Mouse (Mus musculus) heart, postnatal 0 days (tissue): Measurements from ENCODE around the gene Tnnt3. TPM values are rescaled to one million over a fixed set of nuclear protein-coding genes. Genes with fewer than 3 reads are reported as not detected.
A peak's percentile ranks its signal among the peaks of the same experiment; 100 is the strongest.

Experiments
- ATAC-seq: fragments of 200-750 bp; cut with Nextera tagmentation; 2 replicates; pipeline ENCODE4 v1.8.0; 2017; ENCODE audit warnings: low read depth, moderate number of reproducible peaks, moderate library complexity; ENCODE audit not compliant: insufficient read depth
- DNase-seq: peaks from one replicate; pipeline ENCODE4 v3.0.0-alpha.2; 2016; ENCODE audit warnings: low spot score
- H3K27ac ChIP-seq: fragments of 300-500 bp; sonication (generic); 2 replicates; pipeline ENCODE4 v1.5.1; 2014; ENCODE audit warnings: low read depth, mild to moderate bottlenecking
- H3K27me3 ChIP-seq: fragments of 300-500 bp; sonication (generic); 2 replicates; pipeline ENCODE4 v1.6.1; 2014; ENCODE audit warnings: low read length, mixed read lengths; ENCODE audit not compliant: control insufficient read depth, insufficient read depth
- H3K36me3 ChIP-seq: fragments of 300-500 bp; sonication (generic); replicated peaks from 2 replicates; pipeline ENCODE4 v1.6.1; 2014; ENCODE audit warnings: low read length, mixed read lengths; ENCODE audit not compliant: control insufficient read depth, insufficient read depth
- H3K4me1 ChIP-seq: fragments of 300-500 bp; sonication (generic); 2 replicates; pipeline ENCODE4 v1.6.1; 2014; ENCODE audit warnings: antibody characterized with exemption; ENCODE audit not compliant: control insufficient read depth, insufficient read depth
- H3K4me2 ChIP-seq: fragments of 300-500 bp; sonication (generic); 2 replicates; pipeline ENCODE4 v1.6.1; 2014; ENCODE audit warnings: low read depth, mild to moderate bottlenecking, low read length, moderate library complexity
- H3K4me3 ChIP-seq: fragments of 300-500 bp; sonication (generic); 2 replicates; pipeline ENCODE4 v1.5.1; 2014; ENCODE audit warnings: low read depth, low read length
- H3K9ac ChIP-seq: fragments of 300-500 bp; sonication (generic); replicated peaks from 2 replicates; pipeline ENCODE4 v1.6.1; 2014; ENCODE audit warnings: low read depth, low read length, mixed read lengths
- H3K9me3 ChIP-seq: fragments of 300-500 bp; sonication (generic); replicated peaks from 2 replicates; pipeline ENCODE4 v1.6.1; 2016; ENCODE audit warnings: low read length; ENCODE audit not compliant: control insufficient read depth
- CTCF ChIP-seq: IDR thresholded peaks from 2 replicates; pipeline ENCODE4 v1.5.1; 2016; ENCODE audit warnings: antibody characterized with exemption, control low read depth, low read depth
- EP300 ChIP-seq: IDR thresholded peaks from 2 replicates; pipeline ENCODE4 v1.6.1; 2016; ENCODE audit warnings: antibody characterized with exemption, low read depth
- WGBS: fragments of 180-500 bp; shearing (Covaris S2); extraction: QIAGEN DNeasy Blood & Tissue Kit; methylation state at CpG from one replicate; pipeline ENCODE4 v1.1.7; 2014; 5-methylcytosine and 5-hydroxymethylcytosine counted together
- polyA plus RNA-seq: library from polyadenylated mRNA; unstranded; fragments of >200 nt; fragmentation: Nextera tagmentation; extraction: Ambion mirVana; gene quantifications from 2 replicates; pipeline ENCODE4 v1.2.1, GENCODE M21; 2015
- total RNA-seq: library from RNA; depleted of rRNA; stranded (reverse); fragments of >200 nt; gene quantifications from 2 replicates; pipeline ENCODE4 v1.2.3, GENCODE M21; 2014; ENCODE audit warnings: low replicate concordance

Tnnt3 gene
- total and polyA plus RNA-seq, 2 experiments from 2014 or later, result 0.73 to 2.5 TPM

DNA sequence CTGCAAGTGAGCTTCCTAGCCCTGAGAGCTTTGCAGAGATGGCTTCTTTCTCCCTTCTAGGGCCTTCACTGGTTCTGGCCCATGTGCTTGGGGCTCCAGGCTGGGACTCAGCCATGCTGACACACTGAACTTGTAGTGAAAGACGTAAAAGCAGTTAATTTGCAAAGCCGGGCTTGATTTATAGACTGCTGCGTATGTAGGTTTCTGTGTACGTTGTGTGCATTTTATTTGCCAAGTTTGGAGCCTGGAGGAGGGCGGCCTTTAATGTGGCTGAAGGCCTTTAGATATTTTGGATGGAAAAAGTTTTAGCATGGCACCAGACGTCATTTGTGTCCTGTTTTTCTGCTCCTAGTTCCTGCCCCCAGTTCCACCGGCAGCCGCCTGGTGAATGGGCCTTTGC lies 41.2 kb downstream of the Tnnt3 start:
- DNase-seq (no peak), ATAC-seq (no peak)
- Histone ChIP-seq H3K9ac (no peak overlapping the region), H3K27me3 (no peaks in the 10 kb centered on the region), H3K4me2 (no peak overlapping the region), H3K27ac (no peak overlapping the region), H3K9me3 (no peaks in the 10 kb centered on the region), H3K36me3 (peaks cover 15% of the 10 kb centered on the region), H3K4me1 (peaks cover 12% of the 10 kb centered on the region; the same call in 1 of the 2 replicates), H3K4me3 (no peak overlapping the region)
- TF ChIP-seq CTCF (no peak), EP300 (no peak)
- 60% methylated on average over 8 of the region's 8 CpGs for WGBS

DNA sequence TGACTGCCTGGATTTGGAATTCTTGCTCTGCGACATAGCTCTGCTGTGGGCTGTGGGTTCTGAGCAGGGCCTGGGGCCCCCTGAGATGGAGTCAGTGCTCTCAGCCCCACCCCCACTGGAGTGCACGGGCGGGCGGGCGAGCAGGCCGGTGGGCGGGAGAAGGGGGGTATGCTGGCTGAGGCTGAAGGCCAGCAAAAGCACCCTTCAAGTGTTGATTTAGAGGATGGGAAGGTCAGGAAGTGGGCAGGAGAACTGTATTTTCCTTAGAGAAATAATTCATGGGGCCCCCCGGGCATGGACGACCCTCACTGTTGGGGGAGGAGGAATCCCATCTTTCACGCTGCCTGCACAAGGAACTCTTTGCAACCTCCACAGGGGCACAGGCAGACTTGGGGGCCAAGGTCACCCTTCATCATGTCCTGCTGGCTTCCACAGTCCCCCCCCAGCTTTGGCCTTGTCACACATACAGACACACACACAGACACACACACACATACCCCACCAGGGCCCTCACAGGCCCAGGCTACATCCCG lies 44.2 kb downstream of the Tnnt3 start:
- Histone ChIP-seq H3K9ac (0 out of 2 replicates have a peak overlapping the region, but pooled peaks have one; percentile 3), H3K36me3 (peaks cover 9% of the 10 kb centered on the region), H3K4me3 (no peak overlapping the region), H3K27me3 (no peaks in the 10 kb centered on the region), H3K4me1 (peaks cover 12% of the 10 kb centered on the region; the same call in 1 of the 2 replicates), H3K4me2 (no peak overlapping the region), H3K27ac (no peak overlapping the region), H3K9me3 (no peaks in the 10 kb centered on the region)
- no peak for TF ChIP-seq CTCF
- no peak for TF ChIP-seq EP300
- 39% methylated on average over 11 of the region's 11 CpGs for WGBS
- ATAC-seq (no peak), DNase-seq (no peak)

DNA sequence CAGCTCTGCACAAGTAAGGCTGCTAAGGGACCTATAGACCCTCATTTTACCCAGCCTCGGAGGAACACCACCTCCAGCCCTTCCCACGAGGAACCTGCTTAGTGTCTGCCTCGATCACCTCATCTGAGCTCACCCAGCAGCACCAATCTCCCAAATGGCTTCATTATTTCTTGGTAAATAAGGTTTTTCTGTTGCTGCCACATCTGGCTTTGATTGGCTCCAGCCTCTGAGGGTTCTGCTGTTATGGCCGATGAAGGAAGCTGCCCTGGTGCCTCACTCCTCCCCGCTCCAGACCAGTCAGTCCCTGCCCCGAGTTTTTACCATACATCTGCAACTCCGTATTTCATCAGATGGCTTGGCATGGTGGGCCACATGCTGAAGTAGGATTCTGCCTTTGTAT lies 47.3 kb downstream of the Tnnt3 start:
- DNase-seq (no peak), ATAC-seq (no peak)
- H3K4me3 ChIP-seq, result no peak overlapping the region
- WGBS, result 85% methylated on average over 7 of the region's 7 CpGs
- peaks cover 8% of the 10 kb centered on the region; the same call in 1 of the 2 replicates for H3K4me1 ChIP-seq
- H3K36me3 ChIP-seq, result peaks cover under 1% of the 10 kb centered on the region; the same call in 1 of the 2 replicates
- no peak overlapping the region for H3K27ac ChIP-seq
- TF ChIP-seq CTCF (no peak), EP300 (no peak)
- no peak overlapping the region for H3K9ac ChIP-seq
- no peaks in the 10 kb centered on the region for H3K9me3 ChIP-seq
- H3K4me2 ChIP-seq, result no peak overlapping the region
- H3K27me3 ChIP-seq, result no peaks in the 10 kb centered on the region

DNA sequence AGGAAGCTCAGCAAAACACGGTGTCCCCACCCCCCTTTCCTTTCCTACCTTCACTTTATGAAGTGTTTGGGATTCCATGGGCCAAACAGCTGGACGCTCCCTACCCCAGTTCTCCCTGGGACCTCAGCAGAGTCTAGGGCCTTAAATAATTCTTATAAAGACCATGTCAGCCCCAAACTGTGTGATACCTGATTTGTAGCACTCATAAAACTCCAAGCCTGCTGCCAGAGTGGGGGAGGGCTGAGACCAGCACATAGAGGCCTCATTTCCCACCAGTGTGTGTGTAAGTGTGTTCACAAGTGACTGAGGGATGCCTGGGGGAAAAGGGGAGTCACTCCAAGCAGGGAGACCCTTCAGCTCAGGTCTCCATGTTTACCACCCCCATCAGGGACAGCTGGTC lies 49.2 kb downstream of the Tnnt3 start:
- no peaks in the 10 kb centered on the region for H3K27me3 ChIP-seq
- no peak overlapping the region for H3K27ac ChIP-seq
- H3K36me3 ChIP-seq, result no peaks in the 10 kb centered on the region
- H3K9me3 ChIP-seq, result no peaks in the 10 kb centered on the region
- 53% methylated on average over 2 of the region's 2 CpGs for WGBS
- TF ChIP-seq CTCF (no peak), EP300 (no peak)
- no peak overlapping the region for H3K4me2 ChIP-seq
- ATAC-seq (no peak), DNase-seq (no peak)
- H3K4me3 ChIP-seq, result no peak overlapping the region
- H3K9ac ChIP-seq, result no peak overlapping the region
- peaks cover 3% of the 10 kb centered on the region; the same call in 1 of the 2 replicates for H3K4me1 ChIP-seq

DNA sequence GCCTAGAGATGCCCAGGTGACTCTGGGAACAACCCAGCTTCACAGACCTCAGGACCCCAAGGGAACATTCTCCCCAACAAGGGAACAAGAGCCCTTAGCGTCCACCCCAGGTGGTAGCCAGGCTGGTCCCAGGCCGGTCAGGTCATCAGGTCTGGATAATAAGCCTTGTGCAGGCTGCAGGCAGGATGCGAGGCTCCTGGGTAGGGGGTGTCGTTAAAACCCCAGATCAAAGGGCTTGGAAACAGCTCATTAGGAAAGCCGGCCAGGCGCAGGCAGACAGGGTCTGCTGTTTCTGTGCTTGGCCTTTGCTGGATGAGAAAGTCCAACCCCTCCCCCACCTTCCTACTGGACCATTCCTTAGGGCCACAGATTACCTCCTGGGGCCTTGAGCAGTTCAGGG lies 50.1 kb downstream of the Tnnt3 start:
- DNase-seq (no peak), ATAC-seq (no peak)
- Histone ChIP-seq H3K36me3 (no peaks in the 10 kb centered on the region), H3K4me2 (no peak overlapping the region), H3K27me3 (no peaks in the 10 kb centered on the region), H3K4me1 (peaks cover 8% of the 10 kb centered on the region; the same call in 1 of the 2 replicates), H3K4me3 (no peak overlapping the region), H3K27ac (no peak overlapping the region), H3K9ac (no peak overlapping the region), H3K9me3 (no peaks in the 10 kb centered on the region)
- TF ChIP-seq EP300, result no peak
- TF ChIP-seq CTCF, result no peak
- WGBS, result 78% methylated on average over 6 of the region's 6 CpGs
